Mouse (Mus musculus) lung, adult 2 months (tissue): ENCODE measurements around the gene Clint1. TPM values are rescaled to one million over a fixed set of nuclear protein-coding genes. Genes with fewer than 3 reads are reported as not detected.
"Not testable (repeated sequence)": the region's sequence is repeated elsewhere in the genome, so short reads cannot be mapped to it uniquely, and the experiment has no call there.

Source experiments
- DNase-seq: peaks from one replicate; pipeline ENCODE4 v3.0.0; 2022
- H3K4me1 ChIP-seq: fragments of 200-500 bp; 2 replicates; pipeline ENCODE4 v1.6.1; 2011; ENCODE audit warnings: low read length; ENCODE audit not compliant: control insufficient read depth, insufficient read depth
- H3K4me3 ChIP-seq: fragments of 200-500 bp; replicated peaks from 2 replicates; pipeline ENCODE3; 2011; ENCODE audit warnings: low read depth, mild to moderate bottlenecking, control low read depth, low read length; ENCODE audit errors: extremely low read depth
- CTCF ChIP-seq: fragments of 200-500 bp; IDR thresholded peaks from 2 replicates; pipeline ENCODE4 v1.5.1; 2011; ENCODE audit warnings: mild to moderate bottlenecking, low read length, control low read depth; ENCODE audit not compliant: insufficient read depth
- POLR2A ChIP-seq: fragments of 200-500 bp; IDR thresholded peaks from 2 replicates; pipeline ENCODE4 v1.6.1; 2011; ENCODE audit warnings: low read depth, mild to moderate bottlenecking, control low read depth, low read length, borderline replicate concordance; ENCODE audit errors: extremely low read depth
- WGBS: fragments of 180-500 bp; shearing (Covaris S2); methylation state at CpG from one replicate; pipeline ENCODE4 v1.1.7; 2018; 5-methylcytosine and 5-hydroxymethylcytosine counted together
- polyA plus RNA-seq: library from polyadenylated mRNA; depleted of rRNA; stranded (reverse); fragments of >200 nt; gene quantifications from 2 replicates; pipeline ENCODE4 v1.2.3, GENCODE M21; 2012

The Clint1 gene
- polyA plus RNA-seq, 1 experiment, result 51.8 TPM

GRCm38 (mm10) chr11:45876036-45876435 lies 24.2 kb downstream of the Clint1 start:
- no peak overlapping the region for H3K4me3 ChIP-seq
- no peak for DNase-seq
- TF ChIP-seq CTCF, result no peak
- no peak for TF ChIP-seq POLR2A
- WGBS, result 36% methylated on average over 2 of the region's 2 CpGs
- peaks cover 19% of the 10 kb centered on the region for H3K4me1 ChIP-seq

GRCm38 (mm10) chr11:45879366-45879765 lies 27.5 kb downstream of the Clint1 start:
- peaks cover 21% of the 10 kb centered on the region for H3K4me1 ChIP-seq
- not testable (repeated sequence) for DNase-seq, H3K4me3 ChIP-seq
- 73% methylated on average over 4 of the region's 4 CpGs for WGBS

GRCm38 (mm10) chr11:45881026-45881682 lies 29.3 kb downstream of the Clint1 start:
- WGBS, result 41% methylated on average over 6 of the region's 6 CpGs
- no peak overlapping the region for H3K4me3 ChIP-seq
- no peak for TF ChIP-seq CTCF
- TF ChIP-seq POLR2A, result no peak
- H3K4me1 ChIP-seq, result peaks cover 21% of the 10 kb centered on the region
- DNase-seq, result no peak

GRCm38 (mm10) chr11:45881683-45882068 lies 29.8 kb downstream of the Clint1 start:
- Histone ChIP-seq H3K4me1 (peaks cover 21% of the 10 kb centered on the region), H3K4me3 (no peak overlapping the region)
- WGBS, result 17% methylated on average over 5 of the region's 5 CpGs
- no peak for DNase-seq
- TF ChIP-seq POLR2A (no peak), CTCF (no peak)

- DNase-seq, result no peak
- 26% methylated on average over 8 of the region's 8 CpGs for WGBS
These were observed 31.6 kb downstream of the Clint1 start for GRCm38 (mm10) chr11:45883270-45883931.

GRCm38 (mm10) chr11:45884029-45884428 lies 32.2 kb downstream of the Clint1 start:
- no peak overlapping the region for H3K4me3 ChIP-seq
- no peak for DNase-seq
- 27% methylated on average over 4 of the region's 4 CpGs for WGBS
- peak; percentile 49 for TF ChIP-seq CTCF
- TF ChIP-seq POLR2A, result no peak
- peaks cover 14% of the 10 kb centered on the region for H3K4me1 ChIP-seq

More at GRCm38 (mm10) chr11:45883270-45883931, 31.6 kb downstream of the Clint1 start:
- H3K4me1 ChIP-seq, result peaks cover 15% of the 10 kb centered on the region
- no peak overlapping the region for H3K4me3 ChIP-seq
- TF ChIP-seq POLR2A, result no peak
- no peak for TF ChIP-seq CTCF

- WGBS, result 85% methylated on average over 5 of the region's 5 CpGs
- TF ChIP-seq CTCF (no peak), POLR2A (no peak)
- Histone ChIP-seq H3K4me1 (peaks cover 14% of the 10 kb centered on the region), H3K4me3 (no peak overlapping the region)
- no peak for DNase-seq
These were observed 33.9 kb downstream of the Clint1 start for GRCm38 (mm10) chr11:45885606-45886230.

GRCm38 (mm10) chr11:45886596-45886995 lies 34.7 kb downstream of the Clint1 start:
- DNase-seq, result no peak
- TF ChIP-seq POLR2A, result no peak
- no peak for TF ChIP-seq CTCF
- Histone ChIP-seq H3K4me1 (peaks cover 11% of the 10 kb centered on the region), H3K4me3 (no peak overlapping the region)
- 92% methylated on average over 5 of the region's 5 CpGs for WGBS

GRCm38 (mm10) chr11:45888471-45889030 lies 36.7 kb downstream of the Clint1 start:
- no peak overlapping the region for H3K4me3 ChIP-seq
- no peak for DNase-seq
- WGBS, result 81% methylated on average over 9 of the region's 9 CpGs
- peaks cover 2% of the 10 kb centered on the region for H3K4me1 ChIP-seq
- no peak for TF ChIP-seq POLR2A
- TF ChIP-seq CTCF, result no peak
